Mouse (Mus musculus): ENCODE results near the gene Aph1a. TPM values are rescaled to one million over a fixed set of nuclear protein-coding genes. Genes with fewer than 3 reads are reported as not detected.

Gene Aph1a
- polyA plus RNA-seq, 1 experiment: 174 TPM

DNA sequence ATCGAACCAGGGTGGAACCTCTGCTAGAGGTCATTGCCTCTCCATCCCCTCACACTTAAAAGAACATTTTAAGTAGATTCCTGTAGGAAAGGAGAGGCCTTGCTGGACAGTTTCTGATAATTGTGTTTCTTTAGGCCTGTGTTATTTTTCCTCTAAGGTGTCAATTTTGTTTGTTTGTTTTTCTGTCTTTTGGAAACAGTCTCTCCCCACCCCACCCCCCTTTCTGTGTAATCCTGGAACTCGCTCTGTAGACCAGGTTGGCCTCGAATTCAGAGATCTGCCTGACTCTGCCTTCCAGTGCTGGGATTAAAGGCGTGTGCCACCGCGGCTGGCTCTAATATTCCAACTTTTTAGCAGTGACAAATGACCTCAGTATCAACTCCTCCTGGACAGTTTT is 34.5 kb downstream of the Aph1a start:
- 41% methylated on average over 6 of the region's 6 CpGs for WGBS
- no peaks in the 10 kb centered on the region for H3K27me3 ChIP-seq (ENCODE audit: control insufficient read depth, insufficient read depth, low read length)
- H3K4me3 ChIP-seq (ENCODE audit: extremely low read depth, insufficient read depth, insufficient read length): peak overlapping the region; percentile 56; the same call in 1 of the 2 replicates
- no peaks in the 10 kb centered on the region for H3K36me3 ChIP-seq (ENCODE audit: control insufficient read depth, insufficient read depth, low read length)
- no peak for DNase-seq (ENCODE audit: low read depth in 1 of 2, low spot score in 2 of 2)
- H3K27ac ChIP-seq (ENCODE audit: insufficient read depth, low read length): peak overlapping the region; percentile 4; the same call in 1 of the 2 replicates
- H3K4me1 ChIP-seq (ENCODE audit: control insufficient read depth, insufficient read depth, insufficient read length): no peaks in the 10 kb centered on the region
- no peak for TF ChIP-seq POLR2A (IDR thresholded peaks at IDR 0.05; ENCODE audit: low read depth, low read length)
- TF ChIP-seq CTCF (IDR thresholded peaks at IDR 0.05; ENCODE audit: extremely low read depth, insufficient read depth, insufficient read length, insufficient replicate concordance): no peak

DNA sequence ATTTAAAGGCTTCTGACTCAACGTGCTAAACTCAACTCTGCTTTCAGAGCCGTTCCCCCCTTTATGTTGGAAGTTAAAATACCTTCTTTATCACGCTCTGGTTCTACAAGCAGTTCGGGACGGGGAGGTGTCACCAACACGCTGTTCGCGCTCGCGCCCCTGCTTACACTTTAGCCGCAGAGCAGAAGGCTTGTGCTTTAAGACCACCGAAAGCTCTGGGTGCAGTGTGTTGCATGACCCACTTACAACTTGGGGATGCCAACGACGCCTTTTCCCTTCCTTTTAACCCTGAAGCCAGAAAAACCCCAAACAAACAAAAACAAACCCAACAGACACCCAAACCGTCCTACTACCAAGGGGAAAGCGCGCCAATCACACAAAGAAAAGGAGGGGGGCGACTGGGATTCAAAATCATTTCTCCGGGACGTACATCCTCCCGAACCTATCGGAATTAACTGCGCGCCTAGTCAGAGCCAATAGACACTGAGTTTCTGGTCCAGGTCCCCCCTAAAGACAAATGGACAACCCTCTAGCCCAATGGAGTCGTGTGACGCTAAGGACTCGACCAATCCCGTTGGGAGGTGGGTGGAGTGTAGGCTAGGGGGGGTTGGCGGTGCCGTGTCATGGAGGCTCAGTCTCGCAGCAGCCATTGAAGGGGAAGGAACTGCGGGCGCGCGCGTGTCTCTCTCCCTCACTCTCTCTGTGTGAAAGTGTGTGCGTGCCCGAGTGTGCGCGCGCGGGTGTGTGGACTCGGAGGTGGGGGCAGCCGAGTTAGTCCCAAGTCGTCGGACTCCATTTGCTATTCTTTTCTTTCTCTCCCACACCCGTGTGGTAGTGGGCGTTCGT is 35.1 kb downstream of the Aph1a start, which contains the start of gene Anp32e:
Anp32e (plus strand) TSS at position 589 of the 846 bp plus-strand sequence.
- no peaks in the 10 kb centered on the region for H3K27me3 ChIP-seq (ENCODE audit: control insufficient read depth, insufficient read depth, low read length)
- H3K4me3 ChIP-seq (ENCODE audit: extremely low read depth, insufficient read depth, insufficient read length): peak within 1 kb of the TSS; percentile 86
- H3K4me1 ChIP-seq (ENCODE audit: control insufficient read depth, insufficient read depth, insufficient read length): no peaks in the 10 kb centered on the region
- peak; percentile 94 to 98 for DNase-seq (ENCODE audit: low read depth in 1 of 2, low spot score in 2 of 2)
- WGBS: under 1% methylated on average over 49 of the region's 49 CpGs
- peak within 1 kb of the TSS; percentile 86 for H3K27ac ChIP-seq (ENCODE audit: insufficient read depth, low read length)
- TF ChIP-seq POLR2A (IDR thresholded peaks at IDR 0.05; ENCODE audit: low read depth, low read length) (peak; percentile 95), CTCF (IDR thresholded peaks at IDR 0.05; ENCODE audit: extremely low read depth, insufficient read depth, insufficient read length, insufficient replicate concordance) (no peak)
- H3K36me3 ChIP-seq (ENCODE audit: control insufficient read depth, insufficient read depth, low read length): peaks cover under 1% of the 10 kb centered on the region; the same call in 1 of the 2 replicates

DNA sequence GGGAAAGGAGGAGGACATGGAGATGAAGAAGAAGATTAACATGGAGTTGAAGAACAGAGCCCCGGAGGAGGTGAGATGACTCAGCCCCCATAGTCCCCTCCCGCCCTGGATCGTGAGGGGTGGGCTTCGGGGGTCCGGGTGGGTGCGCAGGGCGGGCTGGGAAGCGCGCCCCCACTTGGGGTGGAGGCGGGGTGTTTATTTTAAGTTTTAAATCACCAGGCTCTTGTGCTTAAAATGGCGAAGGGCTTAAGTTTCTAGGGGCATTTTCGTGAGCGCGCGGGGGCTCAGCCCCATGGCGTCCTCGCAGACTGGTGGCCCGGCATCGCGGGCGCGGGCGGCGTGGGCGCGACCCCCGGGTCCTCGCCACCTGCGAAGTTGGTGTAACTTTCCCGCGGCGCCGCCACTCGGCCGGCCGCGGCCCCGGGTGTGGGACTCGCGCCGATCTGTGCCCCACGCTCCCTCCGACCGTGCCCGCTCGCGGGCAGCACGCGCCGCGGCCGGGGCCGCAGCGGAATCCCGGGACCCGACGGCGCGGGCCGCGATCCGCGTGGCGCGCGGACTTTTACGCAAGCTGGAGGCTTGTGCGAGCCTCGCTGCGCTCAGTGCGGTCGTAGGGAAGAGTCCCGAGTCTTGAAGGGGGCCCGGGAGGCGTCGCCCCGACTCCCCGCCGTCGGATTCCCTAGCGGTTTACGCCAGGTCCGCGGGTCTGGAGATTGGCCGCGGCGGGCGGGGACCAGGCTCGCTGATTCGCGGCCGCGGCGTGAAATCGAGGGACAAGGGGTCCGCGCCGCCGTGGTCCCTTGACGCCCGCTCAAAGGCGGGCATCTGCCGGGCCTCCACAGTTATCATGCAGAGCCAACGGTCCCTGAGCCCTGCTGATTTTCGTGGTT is 36.1 kb downstream of the Aph1a start:
- no peak for TF ChIP-seq POLR2A (IDR thresholded peaks at IDR 0.05; ENCODE audit: low read depth, low read length)
- no peak for TF ChIP-seq CTCF (IDR thresholded peaks at IDR 0.05; ENCODE audit: extremely low read depth, insufficient read depth, insufficient read length, insufficient replicate concordance)
- under 1% methylated on average over 104 of the region's 105 CpGs for WGBS
- Histone ChIP-seq H3K4me1 (ENCODE audit: control insufficient read depth, insufficient read depth, insufficient read length) (no peaks in the 10 kb centered on the region), H3K27ac (ENCODE audit: insufficient read depth, low read length) (peak overlapping the region; percentile 86), H3K36me3 (ENCODE audit: control insufficient read depth, insufficient read depth, low read length) (peaks cover 8% of the 10 kb centered on the region), H3K4me3 (ENCODE audit: extremely low read depth, insufficient read depth, insufficient read length) (peak overlapping the region; percentile 86), H3K27me3 (ENCODE audit: control insufficient read depth, insufficient read depth, low read length) (no peaks in the 10 kb centered on the region)
- peak in 1 of 2 experiments; percentile 33 for DNase-seq (ENCODE audit: low read depth in 1 of 2, low spot score in 2 of 2)

DNA sequence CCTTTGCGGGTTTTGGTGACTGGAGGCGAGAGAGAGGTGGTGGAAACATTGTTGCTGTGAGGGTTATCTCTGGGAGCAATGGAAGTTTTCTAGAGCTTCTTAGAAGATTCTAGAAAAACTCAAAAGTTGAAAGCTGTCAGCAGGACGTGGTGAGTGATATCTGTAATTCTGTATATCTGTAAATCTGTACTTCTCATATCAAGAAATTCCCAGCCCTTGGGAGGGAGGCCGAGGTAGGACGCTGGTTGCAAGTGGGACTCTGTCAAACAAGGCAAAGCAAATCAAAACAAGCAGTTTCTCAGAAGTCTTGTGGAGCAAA is 36.7 kb downstream of the Aph1a start:
- TF ChIP-seq CTCF (IDR thresholded peaks at IDR 0.05; ENCODE audit: extremely low read depth, insufficient read depth, insufficient read length, insufficient replicate concordance): no peak
- no peak for TF ChIP-seq POLR2A (IDR thresholded peaks at IDR 0.05; ENCODE audit: low read depth, low read length)
- WGBS: 2% methylated on average over 5 of the region's 5 CpGs
- Histone ChIP-seq H3K27me3 (ENCODE audit: control insufficient read depth, insufficient read depth, low read length) (no peaks in the 10 kb centered on the region), H3K4me3 (ENCODE audit: extremely low read depth, insufficient read depth, insufficient read length) (peak overlapping the region; percentile 86), H3K4me1 (ENCODE audit: control insufficient read depth, insufficient read depth, insufficient read length) (no peaks in the 10 kb centered on the region), H3K27ac (ENCODE audit: insufficient read depth, low read length) (no peak overlapping the region), H3K36me3 (ENCODE audit: control insufficient read depth, insufficient read depth, low read length) (peaks cover 12% of the 10 kb centered on the region)
- no peak for DNase-seq (ENCODE audit: low read depth in 1 of 2, low spot score in 2 of 2)

DNA sequence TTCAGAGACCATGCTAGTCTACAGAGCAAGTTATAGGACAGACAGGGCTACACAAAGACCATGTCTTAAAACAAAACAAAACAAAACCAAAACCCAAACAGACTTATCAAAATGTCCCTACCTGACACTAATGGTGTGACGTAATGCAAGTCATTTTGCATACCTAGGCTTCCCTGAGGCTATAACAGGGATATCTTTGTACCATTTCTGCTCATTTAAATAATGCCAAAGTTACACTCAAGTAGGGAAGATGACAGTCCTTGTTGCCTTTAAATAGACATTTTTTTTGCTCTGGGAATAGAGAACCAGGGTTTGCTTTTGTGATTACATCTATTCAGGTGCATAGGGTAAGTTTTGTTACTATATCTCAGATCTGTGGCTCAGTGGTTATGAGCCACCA is 37.7 kb downstream of the Aph1a start:
- Histone ChIP-seq H3K4me3 (ENCODE audit: extremely low read depth, insufficient read depth, insufficient read length) (no peak overlapping the region), H3K27me3 (ENCODE audit: control insufficient read depth, insufficient read depth, low read length) (no peaks in the 10 kb centered on the region), H3K27ac (ENCODE audit: insufficient read depth, low read length) (no peak overlapping the region), H3K4me1 (ENCODE audit: control insufficient read depth, insufficient read depth, insufficient read length) (no peaks in the 10 kb centered on the region), H3K36me3 (ENCODE audit: control insufficient read depth, insufficient read depth, low read length) (peaks cover 15% of the 10 kb centered on the region)
- DNase-seq (ENCODE audit: low read depth in 1 of 2, low spot score in 2 of 2): no peak
- WGBS: 92% methylated on average over 1 of the region's 1 CpGs
- TF ChIP-seq POLR2A (IDR thresholded peaks at IDR 0.05; ENCODE audit: low read depth, low read length) (no peak), CTCF (IDR thresholded peaks at IDR 0.05; ENCODE audit: extremely low read depth, insufficient read depth, insufficient read length, insufficient replicate concordance) (no peak)

DNA sequence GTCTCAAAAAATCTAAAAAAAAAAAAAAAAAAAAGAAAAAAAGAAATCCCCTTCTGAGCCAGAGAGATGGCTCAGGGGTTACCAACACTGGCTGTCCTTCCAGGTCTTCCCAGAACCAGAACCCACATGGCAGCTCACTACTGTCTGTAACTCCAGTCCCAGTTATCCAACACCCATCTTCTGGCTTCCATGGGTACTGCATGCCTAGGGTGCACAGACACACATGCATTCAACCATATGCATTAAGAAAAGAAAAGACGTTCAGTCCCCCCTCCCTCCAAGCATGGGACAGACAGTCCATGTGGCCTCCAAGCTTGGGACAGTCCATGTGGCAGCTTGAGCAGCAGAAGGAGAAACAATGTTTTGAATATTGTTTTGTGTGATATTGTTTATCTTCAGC is 38.4 kb downstream of the Aph1a start:
- H3K4me3 ChIP-seq (ENCODE audit: extremely low read depth, insufficient read depth, insufficient read length): no peak overlapping the region
- no peaks in the 10 kb centered on the region for H3K27me3 ChIP-seq (ENCODE audit: control insufficient read depth, insufficient read depth, low read length)
- no peak overlapping the region for H3K27ac ChIP-seq (ENCODE audit: insufficient read depth, low read length)
- no peak for DNase-seq (ENCODE audit: low read depth in 1 of 2, low spot score in 2 of 2)
- H3K36me3 ChIP-seq (ENCODE audit: control insufficient read depth, insufficient read depth, low read length): peaks cover 19% of the 10 kb centered on the region
- TF ChIP-seq POLR2A (IDR thresholded peaks at IDR 0.05; ENCODE audit: low read depth, low read length) (no peak), CTCF (IDR thresholded peaks at IDR 0.05; ENCODE audit: extremely low read depth, insufficient read depth, insufficient read length, insufficient replicate concordance) (no peak)
- no peaks in the 10 kb centered on the region for H3K4me1 ChIP-seq (ENCODE audit: control insufficient read depth, insufficient read depth, insufficient read length)
- WGBS: 56% methylated on average over 1 of the region's 1 CpGs
